8 mouse cellular contexts compared by ENCODE assay signal in genomic region chr5:114041327-114041930, GRCm38 (mm10). TPM values are rescaled to one million over a fixed set of nuclear protein-coding genes. Genes with fewer than 3 reads are reported as not detected.
DNase-seq lines count a peak whose midpoint lies in the region; ATAC-seq and TF ChIP-seq lines count a peak whose summit lies in the region.

No protein-coding gene starts in this region.

- H3K27ac ChIP-seq in thymus, adult 2 months (ENCODE audit: control insufficient read depth, insufficient read depth, low read length) = no peak overlapping the region
- H3K27ac ChIP-seq in liver, embryonic 12.5 days = no peak overlapping the region
- H3K27ac ChIP-seq in small intestine, adult 2 months (ENCODE audit: insufficient read depth, low read depth, low read length) = peak overlapping the region; percentile 62; the same call in 1 of the 2 replicates

- no peaks in the 10 kb centered on the region for H3K36me3 ChIP-seq in thymus, adult 2 months (ENCODE audit: control insufficient read depth, insufficient read depth, low read length)
- no peaks in the 10 kb centered on the region for H3K36me3 ChIP-seq in liver, embryonic 12.5 days
- no peaks in the 10 kb centered on the region for H3K36me3 ChIP-seq in small intestine, adult 2 months (ENCODE audit: control insufficient read depth, insufficient read depth, low read length)

- no peaks in the 10 kb centered on the region for H3K27me3 ChIP-seq in thymus, adult 2 months (ENCODE audit: control insufficient read depth, insufficient read depth, low read length)
- H3K27me3 ChIP-seq in liver, embryonic 12.5 days (replicated peaks) = peaks cover 24% of the 10 kb centered on the region
- no peaks in the 10 kb centered on the region for H3K27me3 ChIP-seq in small intestine, adult 2 months (ENCODE audit: control insufficient read depth, insufficient read depth, low read length)

- peak overlapping the region; percentile 7; the same call in 1 of the 2 replicates for H3K4me2 ChIP-seq in liver, embryonic 12.5 days

- no peak overlapping the region for H3K9ac ChIP-seq in liver, embryonic 12.5 days

- TF ChIP-seq POLR2A in thymus, adult 2 months (IDR thresholded peaks at IDR 0.05; ENCODE audit: control insufficient read depth, extremely low read depth, insufficient read depth, low read length, poor library complexity) = no peak
- no peak for TF ChIP-seq POLR2A in small intestine, adult 2 months (IDR thresholded peaks at IDR 0.05; ENCODE audit: low read depth, low read length)

- H3K4me1 ChIP-seq in thymus, adult 2 months (replicated peaks; ENCODE audit: control insufficient read depth, insufficient read depth, low read length) = no peaks in the 10 kb centered on the region
- H3K4me1 ChIP-seq in liver, embryonic 12.5 days = peaks cover 18% of the 10 kb centered on the region
- H3K4me1 ChIP-seq in small intestine, adult 2 months (ENCODE audit: control insufficient read depth, insufficient read depth, insufficient read length, low read length) = peaks cover 13% of the 10 kb centered on the region; the same call in 1 of the 2 replicates

- 21% methylated on average over 15 of the region's 15 CpGs for WGBS in thymus, adult 2 months
- 12% methylated on average over 15 of the region's 15 CpGs for WGBS in liver, embryonic 12.5 days (ENCODE audit: insufficient replicate concordance)
- 5% methylated on average over 15 of the region's 15 CpGs for WGBS in small intestine, adult 2 months

- no peaks in the 10 kb centered on the region for H3K9me3 ChIP-seq in liver, embryonic 12.5 days (replicated peaks)

- ATAC-seq in liver, embryonic 12.5 days = peak; percentile 77

- DNase-seq in thymus, adult 2 months = peak; percentile 6
- no peak for DNase-seq in thymus, postnatal 10 days (ENCODE audit: low spot score in 2 of 2)
- DNase-seq in c-Kit-positive CD71-negative TER-119-negative erythroid progenitor cells, embryonic 14.5 days (ENCODE audit: low read depth) = peak; percentile 32
- DNase-seq in heart, postnatal 4 days = peak; percentile 48
- DNase-seq in left cerebral cortex, adult 11 months (ENCODE audit: low spot score) = no peak
- DNase-seq in testis, postnatal 10 days (ENCODE audit: low spot score) = no peak

- H3K4me3 ChIP-seq in thymus, adult 2 months (ENCODE audit: control insufficient read depth, insufficient read depth, low read length) = no peak overlapping the region
- no peak overlapping the region for H3K4me3 ChIP-seq in liver, embryonic 12.5 days
- no peak overlapping the region for H3K4me3 ChIP-seq in small intestine, adult 2 months (ENCODE audit: low read depth, low read length)

- TF ChIP-seq CTCF in thymus, adult 2 months (IDR thresholded peaks at IDR 0.05; ENCODE audit: borderline replicate concordance, control insufficient read depth, extremely low read depth, insufficient read depth, low read length, poor library complexity) = no peak
- no peak for TF ChIP-seq CTCF in small intestine, adult 2 months (IDR thresholded peaks at IDR 0.05; ENCODE audit: extremely low read depth, insufficient read length, insufficient replicate concordance, low read depth, low read length)

RNA-seq across cellular contexts. Expression of gene Usp30, which starts 23.8 kb away (rescaled TPM):
- 25.2 and 26.8 TPM in 2 replicates for polyA plus RNA-seq in thymus, adult 2 months (2012; rRNA removed)
- 10 to 100 TPM; 15.9 to 17.8 TPM for total RNA-seq in heart, postnatal 4 days (2021)
- polyA plus RNA-seq in liver, embryonic 12.5 days (2016; fragmentation: Nextera tagmentation; extraction: Ambion mirVana) = 5.0 and 5.2 TPM in 2 replicates
- polyA plus RNA-seq in small intestine, adult 2 months (2012; rRNA removed) = 6.2 and 10.9 TPM in 2 replicates

RNA-seq across cellular contexts. Expression of gene Dao, which starts 37.9 kb away (rescaled TPM):
- 0.11 and 0.36 TPM in 2 replicates for polyA plus RNA-seq in thymus, adult 2 months (2012; rRNA removed)
- total RNA-seq in heart, postnatal 4 days (2021) = not detected
- not detected in 2 replicates for polyA plus RNA-seq in liver, embryonic 12.5 days (2016; fragmentation: Nextera tagmentation; extraction: Ambion mirVana)
- polyA plus RNA-seq in small intestine, adult 2 months (2012; rRNA removed) = 11.9 and 16.8 TPM in 2 replicates

RNA-seq across cellular contexts. Expression of gene Ssh1, which starts 47.7 kb away (rescaled TPM):
- 10.7 and 11.6 TPM in 2 replicates for polyA plus RNA-seq in thymus, adult 2 months (2012; rRNA removed)
- 10 to 100 TPM; 24.0 to 25.0 TPM for total RNA-seq in heart, postnatal 4 days (2021)
- 8.9 and 10.9 TPM in 2 replicates for polyA plus RNA-seq in liver, embryonic 12.5 days (2016; fragmentation: Nextera tagmentation; extraction: Ambion mirVana)
- 6.7 and 11.3 TPM in 2 replicates for polyA plus RNA-seq in small intestine, adult 2 months (2012; rRNA removed)

RNA-seq across cellular contexts. Expression of gene Svop, which starts 49.9 kb away (rescaled TPM):
- polyA plus RNA-seq in thymus, adult 2 months (2012; rRNA removed) = 0.05 TPM in 1 of 2 replicates, not detected in the other
- under 1 TPM in 1 of 2 experiments, not detected in 1; 0.20 TPM for total RNA-seq in heart, postnatal 4 days (2021)
- not detected in 2 replicates for polyA plus RNA-seq in liver, embryonic 12.5 days (2016; fragmentation: Nextera tagmentation; extraction: Ambion mirVana)
- polyA plus RNA-seq in small intestine, adult 2 months (2012; rRNA removed) = 0.15 and 0.42 TPM in 2 replicates

Comparison
In these comparisons a context has a peak if more than half of its experiments do, and no peak if none do; other contexts are left out.
1. DNase-seq: peak in thymus, adult 2 months (single experiment), c-Kit-positive CD71-negative TER-119-negative erythroid progenitor cells, embryonic 14.5 days (single experiment) and heart, postnatal 4 days (single experiment); none in thymus, postnatal 10 days (0 of 2), left cerebral cortex, adult 11 months (single experiment) and testis, postnatal 10 days (single experiment).